Mouse (Mus musculus) stomach, embryonic 15.5 days (tissue): ENCODE measurements around the gene Stk33. TPM values are rescaled to one million over a fixed set of nuclear protein-coding genes. Genes with fewer than 3 reads are reported as not detected.
A peak's percentile ranks its signal among the peaks of the same experiment; 100 is the strongest.

Source experiments
- ATAC-seq: fragments of 200-750 bp; cut with Nextera tagmentation; 2 replicates; pipeline ENCODE4 v1.8.0; 2017; ENCODE audit warnings: low read depth, moderate number of reproducible peaks, moderate TSS enrichment; ENCODE audit not compliant: insufficient read depth, low FRiP score
- H3K27ac ChIP-seq: fragments of 300-500 bp; sonication (generic); 2 replicates; pipeline ENCODE4 v1.5.1; 2015; ENCODE audit warnings: mild to moderate bottlenecking, inconsistent platforms
- H3K27me3 ChIP-seq: fragments of 300-500 bp; sonication (generic); replicated peaks from 2 replicates; pipeline ENCODE4 v1.6.1; 2015; ENCODE audit warnings: inconsistent platforms
- H3K36me3 ChIP-seq: fragments of 300-500 bp; sonication (generic); 2 replicates; pipeline ENCODE4 v1.6.1; 2015; ENCODE audit warnings: inconsistent platforms
- H3K4me1 ChIP-seq: fragments of 300-500 bp; sonication (generic); 2 replicates; pipeline ENCODE4 v1.6.1; 2015; ENCODE audit warnings: inconsistent platforms
- H3K4me2 ChIP-seq: fragments of 300-500 bp; sonication (generic); 2 replicates; pipeline ENCODE4 v1.6.1; 2015; ENCODE audit warnings: mild to moderate bottlenecking, inconsistent platforms
- H3K4me3 ChIP-seq: fragments of 300-500 bp; sonication (generic); replicated peaks from 2 replicates; pipeline ENCODE4 v1.5.1; 2015; ENCODE audit warnings: inconsistent platforms
- H3K9ac ChIP-seq: fragments of 300-500 bp; sonication (generic); 2 replicates; pipeline ENCODE4 v1.6.1; 2015; ENCODE audit warnings: inconsistent platforms
- H3K9me3 ChIP-seq: fragments of 300-500 bp; sonication (generic); 2 replicates; pipeline ENCODE4 v1.6.1; 2016; ENCODE audit warnings: inconsistent platforms
- WGBS: fragments of 180-500 bp; shearing (Covaris S2); methylation state at CpG from one replicate; pipeline ENCODE4 v1.1.7; 2015; 5-methylcytosine and 5-hydroxymethylcytosine counted together
- polyA plus RNA-seq: library from polyadenylated mRNA; unstranded; fragments of >200 nt; fragmentation: Nextera tagmentation; extraction: Ambion mirVana; gene quantifications from 2 replicates; pipeline ENCODE4 v1.2.1, GENCODE M21; 2015

Stk33 gene
- polyA plus RNA-seq: 0.58 and 0.72 TPM in 2 replicates

DNA sequence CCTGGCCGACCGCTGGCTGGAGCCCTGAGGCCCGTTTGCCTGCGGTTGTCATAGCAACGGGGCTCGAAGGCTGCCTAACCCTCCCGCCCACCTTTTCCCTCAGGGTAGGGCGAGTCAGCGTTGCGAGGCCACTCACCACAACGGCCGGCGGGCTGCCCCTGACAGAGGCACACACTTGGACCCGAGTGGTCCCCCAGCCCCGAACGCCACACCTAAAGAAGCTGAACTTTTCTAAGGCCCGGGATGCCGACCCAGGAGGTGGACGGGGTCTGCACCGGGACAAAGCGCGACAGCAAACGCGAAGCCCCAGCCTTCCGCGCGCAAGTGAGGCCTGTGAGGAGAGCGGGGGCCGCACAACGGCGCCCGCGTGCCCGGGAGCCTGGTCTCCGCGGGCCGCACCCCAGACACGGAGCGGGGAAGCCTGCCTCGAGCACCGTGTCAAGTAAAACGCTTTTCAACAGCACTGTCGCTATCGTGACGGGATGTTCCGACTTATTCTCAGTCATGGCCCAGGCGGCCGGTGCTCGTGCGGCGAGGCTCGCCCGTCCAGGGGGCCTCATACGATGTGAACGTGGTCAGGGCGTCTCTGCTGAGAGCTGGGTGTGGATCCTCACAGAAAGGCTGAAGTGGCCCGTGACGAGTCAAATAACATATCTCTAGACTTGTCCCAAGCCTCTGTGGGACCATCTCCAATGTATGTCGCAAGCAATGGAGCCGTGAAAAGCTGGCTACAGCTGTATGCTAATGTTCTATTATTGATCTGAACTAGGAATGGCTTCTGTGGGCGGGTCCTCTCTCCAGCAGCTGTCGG, at the start of gene Stk33:
Gene Stk33 (minus strand): TSS at position 301 of the 811 bp plus-strand sequence.
- Histone ChIP-seq H3K9me3 (no peaks in the 10 kb centered on the region), H3K4me1 (peaks cover 12% of the 10 kb centered on the region), H3K36me3 (no peaks in the 10 kb centered on the region), H3K9ac (no peak within 1 kb of the TSS), H3K27ac (no peak within 1 kb of the TSS), H3K27me3 (peaks cover 5% of the 10 kb centered on the region), H3K4me3 (peak within 1 kb of the TSS; percentile 46), H3K4me2 (peak within 1 kb of the TSS; percentile 91)
- WGBS: under 1% methylated on average over 62 of the region's 62 CpGs
- ATAC-seq: peak; percentile 70

DNA sequence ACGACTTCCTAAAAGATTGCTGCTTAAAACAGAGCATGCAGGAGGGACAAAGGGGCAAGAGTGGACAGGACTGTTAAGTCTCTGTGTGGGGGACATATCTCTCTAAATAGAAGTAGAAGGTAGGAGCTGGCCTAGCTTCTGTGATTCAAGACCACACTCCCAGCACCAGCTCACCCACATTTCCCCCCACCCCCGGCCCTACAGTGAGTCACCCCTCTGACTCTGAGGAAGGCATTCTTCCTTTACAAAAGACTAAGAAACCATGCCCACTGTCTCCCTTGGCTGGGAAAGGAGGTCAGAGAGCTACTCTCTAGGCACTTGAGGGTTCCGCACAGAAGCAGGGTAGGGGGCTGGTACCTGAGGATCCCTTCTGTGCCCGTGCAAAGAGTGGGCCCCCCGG, 45.3 kb upstream of the Stk33 start:
- Histone ChIP-seq H3K9me3 (no peaks in the 10 kb centered on the region), H3K9ac (no peak overlapping the region), H3K27me3 (no peaks in the 10 kb centered on the region), H3K36me3 (no peaks in the 10 kb centered on the region), H3K4me3 (no peak overlapping the region), H3K4me1 (no peaks in the 10 kb centered on the region), H3K27ac (no peak overlapping the region), H3K4me2 (no peak overlapping the region)
- 75% methylated on average over 5 of the region's 5 CpGs for WGBS
- no peak for ATAC-seq

DNA sequence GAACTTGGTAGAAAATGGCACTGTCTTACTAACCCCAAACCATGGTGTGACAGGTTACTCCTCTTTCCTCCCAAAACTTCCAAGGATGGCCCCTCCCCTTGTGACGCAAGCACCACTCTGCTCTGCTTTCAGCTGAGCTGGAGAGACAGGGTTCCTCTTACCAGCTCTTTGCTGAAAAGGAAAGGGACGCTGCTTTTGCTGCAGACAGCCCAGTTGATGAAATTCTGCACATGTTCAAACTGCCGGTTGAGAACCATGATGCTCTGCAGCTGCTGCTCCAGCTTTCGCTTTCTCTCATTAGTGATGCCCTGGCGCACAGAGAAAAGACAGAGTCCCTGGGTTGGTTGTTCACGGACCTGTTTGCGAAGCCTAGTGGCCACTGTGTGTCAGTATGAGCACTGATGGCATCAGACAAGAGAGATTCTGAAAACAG, 41.9 kb upstream of the Stk33 start:
- Histone ChIP-seq H3K4me2 (peak overlapping the region; percentile 6; the same call in 1 of the 2 replicates), H3K9me3 (no peaks in the 10 kb centered on the region), H3K27ac (no peak overlapping the region), H3K27me3 (no peaks in the 10 kb centered on the region), H3K4me3 (no peak overlapping the region), H3K36me3 (no peaks in the 10 kb centered on the region), H3K9ac (no peak overlapping the region), H3K4me1 (no peaks in the 10 kb centered on the region)
- peak; percentile 57; the same call in 1 of the 2 replicates for ATAC-seq
- 31% methylated on average over 7 of the region's 7 CpGs for WGBS

DNA sequence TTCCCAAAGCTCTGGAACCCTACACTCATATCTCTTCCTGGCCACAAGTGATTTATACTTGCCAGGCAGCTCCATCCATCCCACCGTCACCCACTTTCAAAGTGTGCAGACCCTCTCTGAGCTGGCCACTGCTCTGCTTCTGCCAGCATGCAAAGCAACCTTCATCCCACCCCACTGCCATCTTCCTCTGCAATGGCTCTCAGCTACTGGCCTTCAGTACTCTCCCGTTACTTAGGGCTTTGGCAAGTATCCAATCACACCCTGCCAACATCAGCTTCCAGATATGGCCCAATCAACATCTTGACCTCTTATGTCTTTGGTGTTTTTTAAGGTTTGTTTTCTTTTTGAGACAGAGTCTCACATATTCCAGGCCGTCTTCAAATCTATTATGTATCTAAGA, 39.0 kb upstream of the Stk33 start:
- Histone ChIP-seq H3K27me3 (no peaks in the 10 kb centered on the region), H3K9me3 (no peaks in the 10 kb centered on the region), H3K4me3 (no peak overlapping the region), H3K27ac (no peak overlapping the region), H3K4me1 (no peaks in the 10 kb centered on the region), H3K4me2 (no peak overlapping the region), H3K9ac (no peak overlapping the region), H3K36me3 (no peaks in the 10 kb centered on the region)
- no peak for ATAC-seq
- 71% methylated on average over 3 of the region's 3 CpGs for WGBS

DNA sequence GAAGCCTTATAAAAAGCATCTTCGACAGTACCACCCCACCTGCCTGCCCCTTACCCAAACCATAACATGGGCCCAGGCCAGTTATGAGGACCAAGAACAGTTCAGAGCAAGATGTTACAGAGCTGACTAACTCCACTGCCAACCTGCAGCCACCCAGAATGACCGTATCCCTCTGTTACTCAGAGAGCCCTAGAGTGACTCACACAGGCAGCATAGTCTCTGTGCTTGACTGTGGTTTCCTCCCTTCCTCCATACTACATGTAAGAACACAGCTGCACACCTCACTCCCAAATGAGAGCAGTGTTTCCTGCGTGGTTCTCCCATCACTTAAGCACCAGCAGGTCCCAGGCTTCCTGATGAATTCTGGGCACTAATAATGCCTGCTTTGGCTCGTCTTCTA, 31.8 kb upstream of the Stk33 start:
- Histone ChIP-seq H3K36me3 (no peaks in the 10 kb centered on the region), H3K27ac (no peak overlapping the region), H3K9ac (no peak overlapping the region), H3K4me3 (no peak overlapping the region), H3K4me2 (no peak overlapping the region), H3K27me3 (no peaks in the 10 kb centered on the region), H3K9me3 (no peaks in the 10 kb centered on the region), H3K4me1 (no peaks in the 10 kb centered on the region)
- 66% methylated on average over 4 of the region's 4 CpGs for WGBS
- ATAC-seq: no peak

DNA sequence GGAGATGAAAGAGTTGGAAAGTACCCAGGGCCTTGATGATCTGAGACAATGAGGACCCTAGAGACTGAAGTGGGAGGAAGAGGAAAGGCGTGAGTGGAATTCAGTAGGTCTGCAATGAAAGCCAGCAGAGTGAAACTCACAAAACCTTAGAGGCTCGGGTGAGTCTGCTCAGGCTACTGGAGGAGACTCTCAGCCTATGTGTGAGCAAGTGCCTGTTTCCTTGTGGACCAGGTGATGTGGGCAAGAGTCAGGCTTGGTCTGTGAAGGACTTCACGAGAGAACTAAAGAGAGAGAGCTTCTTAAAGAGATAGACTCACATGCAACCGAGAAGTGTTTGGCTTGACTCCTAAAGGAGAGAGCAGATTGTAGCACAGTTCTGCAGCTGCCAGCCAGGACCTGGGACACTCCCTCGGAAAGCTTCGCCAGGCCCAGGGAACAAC, 29.4 kb upstream of the Stk33 start:
- H3K4me3 ChIP-seq: no peak overlapping the region
- no peaks in the 10 kb centered on the region for H3K36me3 ChIP-seq
- H3K9ac ChIP-seq: no peak overlapping the region
- H3K9me3 ChIP-seq: no peaks in the 10 kb centered on the region
- H3K4me1 ChIP-seq: no peaks in the 10 kb centered on the region
- ATAC-seq: no peak
- H3K4me2 ChIP-seq: no peak overlapping the region
- H3K27ac ChIP-seq: no peak overlapping the region
- H3K27me3 ChIP-seq: no peaks in the 10 kb centered on the region
- 49% methylated on average over 6 of the region's 6 CpGs for WGBS

DNA sequence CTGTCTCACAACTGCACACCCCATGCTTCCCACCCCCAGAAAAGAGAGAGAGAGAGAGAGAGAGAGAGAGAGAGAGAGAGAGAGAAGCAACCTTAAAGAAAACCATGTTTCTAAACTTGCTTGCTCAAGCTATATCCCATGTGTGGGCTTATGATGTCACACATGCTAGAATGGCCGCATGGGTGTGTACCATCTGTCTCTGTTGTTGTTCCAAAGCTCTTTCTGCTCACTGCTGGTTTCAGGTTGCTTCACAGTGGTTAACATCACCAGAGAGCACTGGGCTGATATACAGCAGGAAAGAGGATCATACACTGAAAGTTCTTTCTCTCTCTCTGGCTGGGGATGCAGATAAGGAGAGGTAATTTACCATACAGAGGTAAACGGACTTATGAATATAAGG, 28.7 kb upstream of the Stk33 start:
- no peak overlapping the region for H3K4me2 ChIP-seq
- no peaks in the 10 kb centered on the region for H3K4me1 ChIP-seq
- no peaks in the 10 kb centered on the region for H3K9me3 ChIP-seq
- 42% methylated on average over 2 of the region's 2 CpGs for WGBS
- H3K27me3 ChIP-seq: no peaks in the 10 kb centered on the region
- no peaks in the 10 kb centered on the region for H3K36me3 ChIP-seq
- ATAC-seq: no peak
- H3K9ac ChIP-seq: no peak overlapping the region
- no peak overlapping the region for H3K27ac ChIP-seq
- H3K4me3 ChIP-seq: no peak overlapping the region

DNA sequence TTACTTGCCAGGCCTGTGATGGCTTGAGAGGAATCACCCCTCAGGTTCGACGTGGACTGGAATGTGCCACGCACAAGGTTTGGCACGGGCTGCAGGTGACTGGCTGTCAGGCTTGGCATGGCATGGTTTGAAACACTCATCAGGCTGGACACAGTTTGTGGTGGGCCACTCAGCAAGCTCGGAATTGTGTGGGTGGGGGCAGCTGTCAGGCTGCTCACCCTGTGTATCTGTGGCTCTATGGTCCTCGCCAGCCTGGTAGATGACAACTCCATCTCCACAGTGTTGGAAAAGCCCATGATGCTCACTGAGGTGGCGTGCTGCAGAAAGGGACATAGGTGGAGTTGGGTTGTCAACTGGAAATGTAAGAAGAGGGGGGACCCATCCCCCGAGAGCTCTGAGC, 21.8 kb upstream of the Stk33 start:
- Histone ChIP-seq H3K4me1 (no peaks in the 10 kb centered on the region), H3K27ac (no peak overlapping the region), H3K4me2 (no peak overlapping the region), H3K9ac (no peak overlapping the region), H3K27me3 (no peaks in the 10 kb centered on the region), H3K9me3 (no peaks in the 10 kb centered on the region), H3K36me3 (no peaks in the 10 kb centered on the region), H3K4me3 (no peak overlapping the region)
- 84% methylated on average over 8 of the region's 8 CpGs for WGBS
- ATAC-seq: no peak

DNA sequence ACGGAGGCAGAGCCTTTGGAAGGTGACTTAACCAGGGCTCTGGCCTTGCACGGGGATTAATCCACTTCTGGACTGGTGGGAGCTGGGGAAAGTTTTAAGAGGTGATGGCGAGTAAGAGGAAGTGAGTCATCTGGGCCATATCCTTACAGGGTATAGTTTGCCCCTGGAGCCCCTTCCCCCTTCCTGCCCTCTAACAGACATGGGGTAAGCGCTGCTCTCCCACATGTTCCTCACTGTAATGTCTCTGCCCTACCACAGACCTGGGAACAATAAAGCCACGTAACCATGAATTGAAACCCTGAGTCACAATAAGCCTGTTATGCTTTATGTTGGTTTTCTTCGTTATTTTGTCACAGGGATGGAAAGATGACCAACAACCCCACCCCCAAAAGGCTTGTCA, 17.7 kb upstream of the Stk33 start:
- WGBS: 67% methylated on average over 6 of the region's 6 CpGs
- H3K4me3 ChIP-seq: no peak overlapping the region
- no peaks in the 10 kb centered on the region for H3K36me3 ChIP-seq
- H3K27me3 ChIP-seq: no peaks in the 10 kb centered on the region
- no peak overlapping the region for H3K9ac ChIP-seq
- no peaks in the 10 kb centered on the region for H3K9me3 ChIP-seq
- ATAC-seq: no peak
- no peak overlapping the region for H3K27ac ChIP-seq
- no peaks in the 10 kb centered on the region for H3K4me1 ChIP-seq
- H3K4me2 ChIP-seq: no peak overlapping the region

DNA sequence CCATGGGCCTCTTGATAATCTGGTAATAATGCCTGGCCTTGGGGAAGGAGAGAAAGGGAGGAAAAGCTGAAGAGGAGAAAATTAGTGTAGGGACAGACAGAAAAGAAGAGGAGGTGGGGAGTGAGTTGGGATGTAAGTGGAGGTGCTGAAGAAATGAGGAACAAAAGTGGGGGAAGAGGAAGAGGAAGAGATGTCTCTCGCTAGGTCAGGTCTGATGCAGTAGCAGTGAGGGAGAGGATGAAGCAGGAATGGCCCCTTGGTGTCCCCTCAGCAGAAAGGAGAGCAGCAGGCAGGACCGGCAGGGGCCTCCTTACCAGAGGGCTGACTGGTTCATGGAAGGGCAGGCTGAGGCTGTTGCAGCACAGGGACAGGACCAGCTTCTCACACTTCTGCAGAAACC, 16.9 kb upstream of the Stk33 start:
- Histone ChIP-seq H3K9ac (no peak overlapping the region), H3K4me2 (no peak overlapping the region), H3K4me3 (no peak overlapping the region), H3K36me3 (no peaks in the 10 kb centered on the region), H3K27ac (no peak overlapping the region), H3K4me1 (no peaks in the 10 kb centered on the region), H3K9me3 (no peaks in the 10 kb centered on the region), H3K27me3 (no peaks in the 10 kb centered on the region)
- WGBS: 66% methylated on average over 2 of the region's 2 CpGs
- no peak for ATAC-seq

DNA sequence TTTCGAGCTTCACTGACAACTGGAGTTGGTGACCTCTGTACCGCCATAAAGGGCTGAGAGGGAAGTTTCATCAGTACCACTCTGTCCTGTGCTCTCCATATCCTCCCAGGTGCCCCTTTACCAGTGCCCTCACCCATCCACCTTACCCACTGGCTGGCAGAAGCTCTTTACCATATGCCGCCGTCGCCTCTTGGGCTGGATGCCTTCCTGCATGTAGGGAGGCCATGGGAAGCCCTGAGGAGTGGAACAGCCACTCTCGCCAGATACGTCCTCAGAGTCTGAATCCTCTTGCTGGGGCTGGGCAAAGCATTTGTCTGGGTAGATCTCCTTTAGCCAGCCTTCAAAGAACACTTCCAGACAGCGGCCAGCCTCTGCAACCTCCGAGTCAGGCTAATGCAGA, 16.0 kb upstream of the Stk33 start:
- Histone ChIP-seq H3K4me3 (no peak overlapping the region), H3K9me3 (no peaks in the 10 kb centered on the region), H3K27me3 (no peaks in the 10 kb centered on the region), H3K4me1 (no peaks in the 10 kb centered on the region), H3K27ac (no peak overlapping the region), H3K4me2 (no peak overlapping the region), H3K36me3 (no peaks in the 10 kb centered on the region), H3K9ac (no peak overlapping the region; the same call in 1 of the 2 replicates)
- WGBS: 89% methylated on average over 9 of the region's 9 CpGs
- ATAC-seq: no peak

DNA sequence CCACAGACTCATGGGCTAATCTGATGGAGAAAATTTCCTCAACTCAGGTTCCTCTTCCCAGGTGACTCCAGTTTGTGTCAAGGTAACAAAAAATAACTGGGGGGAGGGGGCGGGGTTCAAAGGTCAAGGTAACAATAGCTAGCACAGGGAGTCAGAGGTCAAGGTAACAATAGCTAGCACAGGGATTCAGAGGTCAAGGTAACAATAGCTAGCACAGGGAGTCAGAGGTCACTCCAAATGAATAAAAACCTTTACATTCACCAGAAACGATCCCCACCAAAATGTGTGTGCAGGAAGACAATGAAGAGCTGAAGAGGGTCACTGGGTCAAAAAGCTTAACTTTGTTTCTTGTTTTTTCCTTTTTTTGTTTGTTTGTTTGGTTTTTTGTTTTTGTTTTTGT, 9.2 kb upstream of the Stk33 start:
- 75% methylated on average over 2 of the region's 2 CpGs for WGBS
- no peak overlapping the region for H3K27ac ChIP-seq
- H3K27me3 ChIP-seq: no peaks in the 10 kb centered on the region
- H3K36me3 ChIP-seq: no peaks in the 10 kb centered on the region
- no peak overlapping the region for H3K4me3 ChIP-seq
- ATAC-seq: no peak
- no peaks in the 10 kb centered on the region for H3K9me3 ChIP-seq
- no peak overlapping the region for H3K4me2 ChIP-seq
- H3K9ac ChIP-seq: no peak overlapping the region
- no peaks in the 10 kb centered on the region for H3K4me1 ChIP-seq
